Mouse (Mus musculus) lung, embryonic 16.5 days (tissue): ENCODE results near the gene Jmjd1c. TPM values are rescaled to one million over a fixed set of nuclear protein-coding genes. Genes with fewer than 3 reads are reported as not detected.
A peak's percentile ranks its signal among the peaks of the same experiment; 100 is the strongest.

Experiments
- ATAC-seq: fragments of 200-750 bp; cut with Nextera tagmentation; 2 replicates; pipeline ENCODE4 v1.8.0; 2017; ENCODE audit warnings: low read depth, mild to moderate bottlenecking, moderate library complexity
- H3K27ac ChIP-seq: fragments of 300-500 bp; sonication (generic); 2 replicates; pipeline ENCODE4 v1.5.1; 2014; ENCODE audit warnings: mild to moderate bottlenecking, control low read depth, low read length
- H3K27me3 ChIP-seq: fragments of 300-500 bp; sonication (generic); 2 replicates; pipeline ENCODE4 v1.6.1; 2014; ENCODE audit warnings: low read depth, low read length, mixed read lengths; ENCODE audit not compliant: control insufficient read depth, insufficient read depth
- H3K36me3 ChIP-seq: fragments of 300-500 bp; sonication (generic); 2 replicates; pipeline ENCODE4 v1.6.1; 2014; ENCODE audit warnings: low read length; ENCODE audit not compliant: control insufficient read depth, insufficient read depth
- H3K4me1 ChIP-seq: fragments of 300-500 bp; sonication (generic); replicated peaks from 2 replicates; pipeline ENCODE4 v1.6.1; 2014; ENCODE audit warnings: low read length, mixed read lengths; ENCODE audit not compliant: control insufficient read depth, insufficient read depth
- H3K4me2 ChIP-seq: fragments of 300-500 bp; sonication (generic); 2 replicates; pipeline ENCODE4 v1.6.1; 2014; ENCODE audit warnings: low read depth, low read length, control low read depth
- H3K4me3 ChIP-seq: fragments of 300-500 bp; sonication (generic); 2 replicates; pipeline ENCODE4 v1.5.1; 2014; ENCODE audit warnings: mild to moderate bottlenecking, low read length, control low read depth
- H3K9ac ChIP-seq: fragments of 300-500 bp; sonication (generic); 2 replicates; pipeline ENCODE4 v1.6.1; 2014; ENCODE audit warnings: low read length, control low read depth
- H3K9me3 ChIP-seq: fragments of 300-500 bp; sonication (generic); 2 replicates; pipeline ENCODE4 v1.6.1; 2016; ENCODE audit warnings: low read length; ENCODE audit not compliant: control insufficient read depth
- WGBS: fragments of 180-500 bp; shearing (Covaris S2); extraction: QIAGEN DNeasy Blood & Tissue Kit; methylation state at CpG from one replicate; pipeline ENCODE4 v1.1.7; 2014; 5-methylcytosine and 5-hydroxymethylcytosine counted together
- polyA plus RNA-seq: library from polyadenylated mRNA; unstranded; fragments of >200 nt; fragmentation: Nextera tagmentation; extraction: Ambion mirVana; gene quantifications from 2 replicates; pipeline ENCODE4 v1.2.1, GENCODE M21; 2015

Gene Jmjd1c
- polyA plus RNA-seq, 1 experiment from 2014 or later = 28.4 TPM

GRCm38 (mm10) chr10:67197829-67198228, 101.9 kb downstream of the Jmjd1c start:
- Histone ChIP-seq H3K4me3 (no peak overlapping the region), H3K9ac (no peak overlapping the region), H3K36me3 (no peaks in the 10 kb centered on the region), H3K27me3 (no peaks in the 10 kb centered on the region), H3K9me3 (no peaks in the 10 kb centered on the region), H3K4me1 (peaks cover 15% of the 10 kb centered on the region; the same call in 1 of the 2 replicates), H3K27ac (no peak overlapping the region), H3K4me2 (no peak overlapping the region)
- WGBS = 50% methylated on average over 2 of the region's 2 CpGs
- no peak; the same call in 1 of the 2 replicates for ATAC-seq

- ATAC-seq = peak; percentile 88
- no peak overlapping the region for H3K9ac ChIP-seq
- no peaks in the 10 kb centered on the region for H3K9me3 ChIP-seq
- no peaks in the 10 kb centered on the region for H3K36me3 ChIP-seq
- H3K4me1 ChIP-seq = peaks cover 11% of the 10 kb centered on the region; the same call in 1 of the 2 replicates
- no peak overlapping the region for H3K4me3 ChIP-seq
- H3K4me2 ChIP-seq = no peak overlapping the region
- H3K27me3 ChIP-seq = no peaks in the 10 kb centered on the region
- H3K27ac ChIP-seq = no peak overlapping the region
Observed at GRCm38 (mm10) chr10:67201769-67202168, 105.8 kb downstream of the Jmjd1c start.

- Histone ChIP-seq H3K36me3 (no peaks in the 10 kb centered on the region), H3K9me3 (no peaks in the 10 kb centered on the region), H3K27ac (no peak overlapping the region), H3K27me3 (no peaks in the 10 kb centered on the region), H3K4me1 (peaks cover 10% of the 10 kb centered on the region; the same call in 1 of the 2 replicates), H3K4me3 (no peak overlapping the region), H3K9ac (no peak overlapping the region), H3K4me2 (no peak overlapping the region)
- no peak for ATAC-seq
- WGBS = 80% methylated on average over 6 of the region's 6 CpGs
Observed at GRCm38 (mm10) chr10:67202470-67202869, 106.5 kb downstream of the Jmjd1c start.

DNA sequence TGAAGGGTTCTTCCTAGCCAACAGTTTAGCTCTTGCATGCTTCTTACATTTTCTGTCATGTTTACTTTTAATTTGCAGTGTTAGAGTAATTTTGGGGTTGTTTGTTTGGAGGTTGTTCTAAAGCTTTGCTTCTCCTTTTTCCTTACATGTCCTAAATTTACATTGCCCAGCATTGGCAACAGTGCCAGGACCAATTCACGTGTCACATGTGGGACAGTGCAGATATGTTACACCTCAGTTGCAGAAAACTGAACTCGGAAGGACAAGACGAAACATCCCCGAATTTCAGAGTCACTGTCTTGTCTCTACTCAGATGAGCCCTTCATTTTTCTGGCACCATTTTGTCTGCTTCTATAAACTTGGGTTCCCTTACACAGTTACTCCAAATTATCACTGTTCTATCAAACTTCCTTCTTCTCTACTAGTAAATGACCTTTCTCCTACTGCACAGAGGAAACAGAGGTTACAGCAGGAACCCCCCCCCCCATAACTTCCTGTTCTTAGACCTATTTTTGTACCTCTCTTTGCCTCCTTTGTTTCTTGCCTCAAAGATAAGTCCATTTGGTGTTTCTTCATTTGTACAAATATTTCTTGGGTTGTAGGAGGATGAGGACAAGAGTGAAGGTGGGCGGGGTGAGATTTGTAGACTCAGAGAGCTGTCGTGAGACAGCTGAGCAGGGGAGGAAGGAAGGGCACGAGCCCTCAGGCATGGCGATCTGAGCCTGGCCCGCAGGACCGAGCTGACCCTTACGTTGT, 108.9 kb downstream of the Jmjd1c start:
- no peaks in the 10 kb centered on the region for H3K9me3 ChIP-seq
- 82% methylated on average over 11 of the region's 11 CpGs for WGBS
- H3K4me2 ChIP-seq = no peak overlapping the region
- H3K4me1 ChIP-seq = peaks cover 6% of the 10 kb centered on the region; the same call in 1 of the 2 replicates
- ATAC-seq = no peak
- H3K4me3 ChIP-seq = no peak overlapping the region
- no peaks in the 10 kb centered on the region for H3K27me3 ChIP-seq
- H3K27ac ChIP-seq = 0 out of 2 replicates have a peak overlapping the region, but pooled peaks have one; percentile 10
- H3K36me3 ChIP-seq = no peaks in the 10 kb centered on the region
- no peak overlapping the region for H3K9ac ChIP-seq

DNA sequence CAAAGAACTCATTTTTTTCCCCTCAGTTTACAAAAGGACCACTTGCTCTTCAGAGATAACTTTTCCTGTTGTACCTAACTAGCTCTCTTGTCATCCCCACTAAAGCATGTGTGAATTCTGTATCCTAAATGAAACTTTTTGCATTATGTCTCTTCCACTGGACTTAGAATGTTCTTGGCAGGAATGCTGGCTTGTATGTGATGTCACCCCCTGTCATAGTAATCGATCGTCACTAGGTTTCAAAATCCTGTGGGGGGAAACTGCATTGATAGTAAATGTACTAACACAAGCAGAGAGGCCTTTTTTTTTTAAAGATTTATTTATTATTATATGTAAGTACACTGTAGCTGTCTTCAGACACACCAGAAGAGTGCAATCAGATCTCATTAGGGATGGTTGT, 112.0 kb downstream of the Jmjd1c start:
- Histone ChIP-seq H3K36me3 (no peaks in the 10 kb centered on the region), H3K4me2 (no peak overlapping the region), H3K4me3 (no peak overlapping the region), H3K9ac (no peak overlapping the region), H3K27me3 (no peaks in the 10 kb centered on the region), H3K4me1 (peaks cover 4% of the 10 kb centered on the region; the same call in 1 of the 2 replicates), H3K27ac (no peak overlapping the region), H3K9me3 (no peaks in the 10 kb centered on the region)
- ATAC-seq = no peak
- WGBS = 48% methylated on average over 2 of the region's 2 CpGs

- H3K4me1 ChIP-seq = peaks cover 6% of the 10 kb centered on the region; the same call in 1 of the 2 replicates
- H3K27ac ChIP-seq = no peak overlapping the region
- ATAC-seq = no peak
- 48% methylated on average over 4 of the region's 4 CpGs for WGBS
- no peak overlapping the region for H3K4me2 ChIP-seq
- H3K4me3 ChIP-seq = no peak overlapping the region
- no peaks in the 10 kb centered on the region for H3K27me3 ChIP-seq
- no peaks in the 10 kb centered on the region for H3K9me3 ChIP-seq
- H3K9ac ChIP-seq = no peak overlapping the region
- H3K36me3 ChIP-seq = no peaks in the 10 kb centered on the region
Observed at GRCm38 (mm10) chr10:67209916-67210675, 114.2 kb downstream of the Jmjd1c start.

- Histone ChIP-seq H3K36me3 (no peaks in the 10 kb centered on the region), H3K9me3 (no peaks in the 10 kb centered on the region), H3K4me2 (no peak overlapping the region), H3K4me3 (no peak overlapping the region), H3K9ac (no peak overlapping the region), H3K27me3 (no peaks in the 10 kb centered on the region), H3K27ac (no peak overlapping the region), H3K4me1 (peaks cover 6% of the 10 kb centered on the region; the same call in 1 of the 2 replicates)
- ATAC-seq = no peak
- 91% methylated on average over 5 of the region's 5 CpGs for WGBS
Observed at GRCm38 (mm10) chr10:67212031-67212430, 116.1 kb downstream of the Jmjd1c start.

GRCm38 (mm10) chr10:67213720-67214119, 117.8 kb downstream of the Jmjd1c start:
- H3K27me3 ChIP-seq = no peaks in the 10 kb centered on the region
- ATAC-seq = no peak
- no peaks in the 10 kb centered on the region; the same call in 1 of the 2 replicates for H3K36me3 ChIP-seq
- H3K4me1 ChIP-seq = peaks cover 6% of the 10 kb centered on the region; the same call in 1 of the 2 replicates
- no peak overlapping the region for H3K27ac ChIP-seq
- H3K4me2 ChIP-seq = no peak overlapping the region
- no peak overlapping the region for H3K9ac ChIP-seq
- H3K4me3 ChIP-seq = no peak overlapping the region
- no peaks in the 10 kb centered on the region for H3K9me3 ChIP-seq
- WGBS = 40% methylated on average over 1 of the region's 1 CpGs

GRCm38 (mm10) chr10:67215133-67215532, 119.2 kb downstream of the Jmjd1c start:
- Histone ChIP-seq H3K27me3 (no peaks in the 10 kb centered on the region), H3K36me3 (peaks cover 13% of the 10 kb centered on the region), H3K4me2 (no peak overlapping the region), H3K9ac (no peak overlapping the region), H3K9me3 (no peaks in the 10 kb centered on the region), H3K27ac (no peak overlapping the region), H3K4me3 (no peak overlapping the region), H3K4me1 (peaks cover 2% of the 10 kb centered on the region; the same call in 1 of the 2 replicates)
- no peak for ATAC-seq
- 47% methylated on average over 4 of the region's 4 CpGs for WGBS
